Mouse (Mus musculus) kidney, postnatal 10 days (tissue): ENCODE results near the gene Dnajc15.
A peak's percentile ranks its signal among the peaks of the same experiment; 100 is the strongest.
"Not testable (repeated sequence)": the region's sequence is repeated elsewhere in the genome, so short reads cannot be mapped to it uniquely, and the experiment has no call there.

ENCODE experiments used
- DNase-seq: peaks from one replicate; pipeline ENCODE4 v3.0.0; 2021; ENCODE audit warnings: mixed read lengths

Gene Dnajc15

GRCm38 (mm10) chr14:77874304-77875241 is at the start of gene Dnajc15:
TSS of gene Dnajc15 (minus strand) at chr14:77875125.
- peak; percentile 93 for DNase-seq

GRCm38 (mm10) chr14:77923076-77923865 is 48.3 kb upstream of the Dnajc15 start:
- DNase-seq, result no peak

GRCm38 (mm10) chr14:77921641-77922040 is 46.7 kb upstream of the Dnajc15 start:
- no peak for DNase-seq

- no peak for DNase-seq
Observed at GRCm38 (mm10) chr14:77915776-77916175, 40.9 kb upstream of the Dnajc15 start.

GRCm38 (mm10) chr14:77906586-77906985 is 31.7 kb upstream of the Dnajc15 start:
- no peak for DNase-seq

GRCm38 (mm10) chr14:77905466-77905865 is 30.5 kb upstream of the Dnajc15 start:
- no peak for DNase-seq

- peak; percentile 17 for DNase-seq
Observed at GRCm38 (mm10) chr14:77904171-77904762, 29.3 kb upstream of the Dnajc15 start, which contains the start of gene Epsti1. TSS of gene Epsti1 (plus strand) at chr14:77904239.

- DNase-seq, result no peak
Observed at GRCm38 (mm10) chr14:77902541-77902940, 27.6 kb upstream of the Dnajc15 start.

GRCm38 (mm10) chr14:77895951-77896350 is 21.0 kb upstream of the Dnajc15 start:
- DNase-seq, result no peak

- DNase-seq, result no peak
Observed at GRCm38 (mm10) chr14:77889911-77890310, 15.0 kb upstream of the Dnajc15 start.

- DNase-seq, result no peak
Observed at GRCm38 (mm10) chr14:77886941-77887340, 12.0 kb upstream of the Dnajc15 start.

GRCm38 (mm10) chr14:77886376-77886775 is 11.5 kb upstream of the Dnajc15 start:
- DNase-seq, result no peak

GRCm38 (mm10) chr14:77882669-77883068 is 7.7 kb upstream of the Dnajc15 start:
- DNase-seq, result no peak

GRCm38 (mm10) chr14:77881998-77882397 is 7.1 kb upstream of the Dnajc15 start:
- DNase-seq, result no peak

GRCm38 (mm10) chr14:77877876-77878275 is 3.0 kb upstream of the Dnajc15 start:
- DNase-seq, result not testable (repeated sequence)

- no peak for DNase-seq
Observed at GRCm38 (mm10) chr14:77876199-77876598, 1.3 kb upstream of the Dnajc15 start.

- DNase-seq, result no peak
Observed at GRCm38 (mm10) chr14:77871380-77871975, 3.4 kb downstream of the Dnajc15 start.

GRCm38 (mm10) chr14:77870926-77871325 is 4.0 kb downstream of the Dnajc15 start:
- no peak for DNase-seq

GRCm38 (mm10) chr14:77867601-77868000 is 7.3 kb downstream of the Dnajc15 start:
- DNase-seq, result no peak

GRCm38 (mm10) chr14:77864510-77864909 is 10.4 kb downstream of the Dnajc15 start:
- DNase-seq, result no peak

GRCm38 (mm10) chr14:77864051-77864450 is 10.9 kb downstream of the Dnajc15 start:
- no peak for DNase-seq

- DNase-seq, result no peak
Observed at GRCm38 (mm10) chr14:77860841-77861560, 13.9 kb downstream of the Dnajc15 start.
